8 mouse cellular contexts compared by ENCODE assay signal in the genomic region with DNA sequence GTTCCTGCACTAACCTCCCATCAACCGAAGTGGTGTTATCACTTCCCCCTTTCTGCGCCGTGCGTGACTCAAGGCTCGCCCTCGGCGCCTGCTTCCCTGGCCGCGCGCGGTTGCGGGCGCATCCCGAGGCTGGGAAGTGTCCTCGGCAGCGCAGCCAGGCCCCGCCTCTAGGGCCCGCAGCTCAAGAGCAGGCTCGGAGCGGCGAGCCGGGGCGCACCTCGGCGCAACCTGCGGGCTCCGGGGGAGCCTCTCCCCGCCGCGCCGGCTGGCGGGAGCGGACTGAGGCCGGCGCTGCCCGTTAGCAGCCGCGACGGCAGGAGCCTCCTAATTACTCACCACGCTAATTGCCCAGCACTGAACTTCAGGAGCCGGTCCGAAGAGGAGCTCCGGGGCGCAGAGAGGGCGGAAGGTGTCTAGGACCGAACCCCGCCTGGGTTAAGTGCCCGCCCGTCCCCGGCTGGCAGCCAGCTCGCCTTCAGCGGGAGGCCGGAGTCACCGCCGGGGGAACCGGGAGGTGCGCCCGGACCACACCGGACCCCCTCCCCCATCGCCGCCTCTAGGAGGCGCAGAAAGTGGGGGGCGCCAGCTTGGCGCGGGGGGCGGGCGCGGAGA. TPM values are rescaled to one million over a fixed set of nuclear protein-coding genes. Genes with fewer than 3 reads are reported as not detected.
DNase-seq lines count a peak whose midpoint lies in the region; ATAC-seq and TF ChIP-seq lines count a peak whose summit lies in the region.

Plekha6 (plus strand) TSS at position 391 of the 612 bp plus-strand sequence.

- H3K36me3 ChIP-seq in forebrain, embryonic 14.5 days (ENCODE audit: control insufficient read depth, insufficient read depth, low read length) = no peaks in the 10 kb centered on the region
- no peaks in the 10 kb centered on the region for H3K36me3 ChIP-seq in hindbrain, embryonic 14.5 days (replicated peaks; ENCODE audit: control insufficient read depth, insufficient read depth)
- no peaks in the 10 kb centered on the region for H3K36me3 ChIP-seq in limb, embryonic 10.5 days
- H3K36me3 ChIP-seq in midbrain, embryonic 15.5 days (replicated peaks) = no peaks in the 10 kb centered on the region

- WGBS in forebrain, embryonic 14.5 days = under 1% methylated on average over 60 of the region's 68 CpGs
- under 1% methylated on average over 62 of the region's 68 CpGs for WGBS in hindbrain, embryonic 14.5 days
- WGBS in limb, embryonic 10.5 days = under 1% methylated on average over 68 of the region's 68 CpGs
- under 1% methylated on average over 62 of the region's 68 CpGs for WGBS in midbrain, embryonic 15.5 days

- peak; percentile 53 for DNase-seq in gastrocnemius, adult 2 months
- no peak for DNase-seq in gastrocnemius, postnatal 36 days
- peak; percentile 45 to 72 for DNase-seq in adrenal gland, adult (ENCODE audit: inconsistent age in 2 of 2, low spot score in 1 of 2)
- DNase-seq in forebrain, embryonic 14.5 days (ENCODE audit: low spot score) = peak; percentile 55
- DNase-seq in hindbrain, embryonic 14.5 days (ENCODE audit: low spot score) = no peak
- DNase-seq in limb, embryonic 10.5 days (ENCODE audit: low spot score) = peak; percentile 67
- peak; percentile 43 for DNase-seq in thymus, postnatal 25 days

- H3K27ac ChIP-seq in gastrocnemius, adult 2 months = no peak within 1 kb of the TSS
- no peak within 1 kb of the TSS for H3K27ac ChIP-seq in forebrain, embryonic 14.5 days (ENCODE audit: low read depth, low read length)
- no peak within 1 kb of the TSS for H3K27ac ChIP-seq in hindbrain, embryonic 14.5 days
- peak within 1 kb of the TSS; percentile 74 for H3K27ac ChIP-seq in limb, embryonic 10.5 days
- H3K27ac ChIP-seq in midbrain, embryonic 15.5 days = no peak within 1 kb of the TSS

- H3K9me3 ChIP-seq in forebrain, embryonic 14.5 days (replicated peaks; ENCODE audit: control insufficient read depth, low read length) = no peaks in the 10 kb centered on the region
- no peaks in the 10 kb centered on the region for H3K9me3 ChIP-seq in hindbrain, embryonic 14.5 days (ENCODE audit: control insufficient read depth, low read length)
- no peaks in the 10 kb centered on the region for H3K9me3 ChIP-seq in limb, embryonic 10.5 days (replicated peaks)
- no peaks in the 10 kb centered on the region for H3K9me3 ChIP-seq in midbrain, embryonic 15.5 days

- peaks cover 16% of the 10 kb centered on the region for H3K4me1 ChIP-seq in forebrain, embryonic 14.5 days (ENCODE audit: control insufficient read depth, insufficient read depth, low read length)
- H3K4me1 ChIP-seq in hindbrain, embryonic 14.5 days (replicated peaks; ENCODE audit: control insufficient read depth, insufficient read depth, low read length) = peaks cover 16% of the 10 kb centered on the region
- peaks cover 26% of the 10 kb centered on the region for H3K4me1 ChIP-seq in limb, embryonic 10.5 days
- H3K4me1 ChIP-seq in midbrain, embryonic 15.5 days = peaks cover 23% of the 10 kb centered on the region

- intact Hi-C loops in gastrocnemius, adult 2 months (cut with DNase I) = no loop called here
- intact Hi-C loops in gastrocnemius, postnatal 36 days (cut with DNase I) = no loop called here

- H3K4me2 ChIP-seq in forebrain, embryonic 14.5 days (ENCODE audit: low read length) = peak within 1 kb of the TSS; percentile 96
- peak within 1 kb of the TSS; percentile 95 for H3K4me2 ChIP-seq in hindbrain, embryonic 14.5 days (replicated peaks)
- H3K4me2 ChIP-seq in midbrain, embryonic 15.5 days = peak within 1 kb of the TSS; percentile 99

- 0 out of 2 replicates have a peak, but pooled peaks have one; percentile 44 for ATAC-seq in forebrain, embryonic 14.5 days
- no peak for ATAC-seq in hindbrain, embryonic 14.5 days (ENCODE audit: low FRiP score)
- peak; percentile 58 for ATAC-seq in midbrain, embryonic 15.5 days (replicated peaks)

- H3K27me3 ChIP-seq in forebrain, embryonic 14.5 days (replicated peaks; ENCODE audit: control insufficient read depth, insufficient read depth, low read length) = peaks cover 29% of the 10 kb centered on the region
- peaks cover 39% of the 10 kb centered on the region for H3K27me3 ChIP-seq in hindbrain, embryonic 14.5 days (ENCODE audit: control insufficient read depth, insufficient read depth, low read length)
- H3K27me3 ChIP-seq in limb, embryonic 10.5 days (ENCODE audit: low read depth, poor library complexity, severe bottlenecking) = peaks cover 90% of the 10 kb centered on the region
- peaks cover 22% of the 10 kb centered on the region for H3K27me3 ChIP-seq in midbrain, embryonic 15.5 days (replicated peaks)

- H3K4me3 ChIP-seq in gastrocnemius, adult 2 months = peak within 1 kb of the TSS; percentile 74
- peak within 1 kb of the TSS; percentile 52 for H3K4me3 ChIP-seq in forebrain, embryonic 14.5 days (ENCODE audit: low read depth, low read length)
- H3K4me3 ChIP-seq in hindbrain, embryonic 14.5 days (replicated peaks; ENCODE audit: low read length) = peak within 1 kb of the TSS; percentile 47
- peak within 1 kb of the TSS; percentile 64 for H3K4me3 ChIP-seq in limb, embryonic 10.5 days
- peak within 1 kb of the TSS; percentile 56 for H3K4me3 ChIP-seq in midbrain, embryonic 15.5 days

- TF ChIP-seq CTCF in gastrocnemius, adult 2 months (IDR thresholded peaks at IDR 0.05) = no peak

- H3K9ac ChIP-seq in forebrain, embryonic 14.5 days (ENCODE audit: low read length) = peak within 1 kb of the TSS; percentile 60
- peak within 1 kb of the TSS; percentile 62 for H3K9ac ChIP-seq in hindbrain, embryonic 14.5 days
- H3K9ac ChIP-seq in midbrain, embryonic 15.5 days = peak within 1 kb of the TSS; percentile 53

RNA-seq across cellular contexts. Expression of gene Plekha6, which starts in this region (rescaled TPM):
- total RNA-seq in gastrocnemius, adult 2 months (2021) = 10 to 100 TPM in 1 of 2 experiments, 1 to 10 TPM in 1; 7.4 to 12.5 TPM
- total RNA-seq in gastrocnemius, postnatal 36 days (2021) = 10 to 100 TPM in 1 of 2 experiments, 1 to 10 TPM in 1; 6.7 to 11.5 TPM
- 7.3 and 9.7 TPM in 2 replicates for polyA plus RNA-seq in forebrain, embryonic 14.5 days (2014; fragmentation: Nextera tagmentation; extraction: Ambion mirVana)
- 21.4 and 22.2 TPM in 2 replicates for polyA plus RNA-seq in hindbrain, embryonic 14.5 days (2014; fragmentation: Nextera tagmentation; extraction: Ambion mirVana)
- polyA plus RNA-seq in limb, embryonic 10.5 days (2016; fragmentation: Nextera tagmentation; extraction: Ambion mirVana) = 1.4 and 2.3 TPM in 2 replicates
- polyA plus RNA-seq in midbrain, embryonic 15.5 days (2015; fragmentation: Nextera tagmentation; extraction: Ambion mirVana) = 21.4 and 23.4 TPM in 2 replicates

Comparison
In these comparisons a context has a peak if more than half of its experiments do, and no peak if none do; other contexts are left out.
1. DNase-seq: peak in gastrocnemius, adult 2 months (single experiment), adrenal gland, adult (2 of 2), forebrain, embryonic 14.5 days (single experiment), limb, embryonic 10.5 days (single experiment) and thymus, postnatal 25 days (single experiment); none in gastrocnemius, postnatal 36 days (0 of 2) and hindbrain, embryonic 14.5 days (single experiment).
2. Peak in every context shown above with its lines, with median percentiles within 50 percentile points of each other: H3K4me3 ChIP-seq, H3K4me2 ChIP-seq and H3K9ac ChIP-seq.